Mouse (Mus musculus): Measurements from ENCODE around the gene Mfsd6l.

Gene Mfsd6l

GRCm38 (mm10) chr11:68589055-68589809 is 33.2 kb downstream of the Mfsd6l start:
- in situ Hi-C loops (cut with MboI; ENCODE audit: low pct_unique_long_range_greater_than_20kb in 1 of 2, low sequenced_read_pairs in 2 of 2, unreplicated experiment in 1 of 2) = loop anchor here in 1 of 2 experiments (10.0 kb wide), 1 partner anchor 126 kb away; no protein-coding TSS in a partner anchor

- in situ Hi-C loops (cut with MboI; ENCODE audit: low pct_unique_long_range_greater_than_20kb in 1 of 2, low sequenced_read_pairs in 2 of 2, unreplicated experiment in 1 of 2) = no loop called here
These were observed 35.7 kb downstream of the Mfsd6l start for GRCm38 (mm10) chr11:68591708-68592107.

- in situ Hi-C loops (cut with MboI; ENCODE audit: low pct_unique_long_range_greater_than_20kb in 1 of 2, low sequenced_read_pairs in 2 of 2, unreplicated experiment in 1 of 2) = no loop called here
These were observed 37.3 kb downstream of the Mfsd6l start for GRCm38 (mm10) chr11:68593247-68593646.

- in situ Hi-C loops (cut with MboI; ENCODE audit: low pct_unique_long_range_greater_than_20kb in 1 of 2, low sequenced_read_pairs in 2 of 2, unreplicated experiment in 1 of 2) = no loop called here
These were observed 41.9 kb downstream of the Mfsd6l start for GRCm38 (mm10) chr11:68597912-68598311.

GRCm38 (mm10) chr11:68600551-68601021 is 44.6 kb downstream of the Mfsd6l start:
- in situ Hi-C loops (cut with MboI; ENCODE audit: low pct_unique_long_range_greater_than_20kb in 1 of 2, low sequenced_read_pairs in 2 of 2, unreplicated experiment in 1 of 2) = no loop called here

- in situ Hi-C loops (cut with MboI; ENCODE audit: low pct_unique_long_range_greater_than_20kb in 1 of 2, low sequenced_read_pairs in 2 of 2, unreplicated experiment in 1 of 2) = no loop called here
These were observed 45.6 kb downstream of the Mfsd6l start for GRCm38 (mm10) chr11:68601486-68601991.

GRCm38 (mm10) chr11:68602200-68602931 is 46.4 kb downstream of the Mfsd6l start:
- in situ Hi-C loops (cut with MboI; ENCODE audit: low pct_unique_long_range_greater_than_20kb in 1 of 2, low sequenced_read_pairs in 2 of 2, unreplicated experiment in 1 of 2) = no loop called here

GRCm38 (mm10) chr11:68607046-68607445 is 51.1 kb downstream of the Mfsd6l start:
- in situ Hi-C loops (cut with MboI; ENCODE audit: low pct_unique_long_range_greater_than_20kb in 1 of 2, low sequenced_read_pairs in 2 of 2, unreplicated experiment in 1 of 2) = no loop called here

All from mouse embryonic stem cell (cell line).